Mouse (Mus musculus) urinary bladder, postnatal 4 days (tissue): ENCODE measurements around the gene Trim3.

ENCODE experiments used
- DNase-seq, 2 experiments: peaks; one replicate each; pipeline ENCODE4 v3.0.0; 2021 to 2022; ENCODE audit warnings: low spot score in 2 of 2

The Trim3 gene

DNA sequence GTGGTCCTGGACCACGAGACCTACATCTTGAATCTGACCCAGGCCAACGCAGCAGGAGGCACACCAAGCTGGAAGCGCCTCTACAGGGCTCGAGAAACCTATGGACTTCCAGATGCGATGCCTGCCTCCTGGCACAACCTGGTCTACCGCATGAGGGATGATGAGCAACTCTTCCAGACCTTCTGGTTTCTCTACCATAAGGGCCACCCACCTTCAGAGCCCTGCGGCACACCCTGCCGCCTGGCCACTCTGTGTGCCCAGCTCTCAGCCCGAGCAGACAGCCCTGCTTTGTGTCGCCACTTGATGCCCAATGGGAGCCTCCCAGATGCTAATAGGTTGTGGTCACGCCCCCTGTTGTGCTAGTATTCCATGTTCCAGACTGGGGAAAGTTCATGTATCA lies 75.7 kb downstream of the Trim3 start:
- DNase-seq: no peak

- no peak for DNase-seq
These were observed 77.0 kb downstream of the Trim3 start for GRCm38 (mm10) chr7:105556406-105556805.

DNA sequence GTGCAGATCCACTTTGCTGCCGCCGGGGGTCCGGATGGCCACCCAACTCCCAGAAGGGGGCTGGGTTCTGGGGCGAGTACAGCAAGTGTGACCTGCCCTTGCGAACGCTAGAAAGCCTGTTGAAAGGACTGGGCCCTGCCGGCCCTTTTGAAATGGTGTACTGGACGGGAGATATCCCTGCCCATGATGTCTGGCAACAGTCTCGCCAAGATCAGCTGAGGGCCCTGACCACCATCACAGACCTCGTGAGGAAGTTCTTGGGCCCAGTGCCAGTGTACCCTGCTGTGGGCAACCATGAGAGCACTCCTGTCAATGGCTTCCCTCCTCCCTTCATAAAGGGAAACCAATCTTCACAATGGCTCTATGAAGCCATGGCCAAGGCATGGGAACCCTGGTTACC lies 77.8 kb downstream of the Trim3 start:
- no peak for DNase-seq
